Mouse (Mus musculus) lung, postnatal 0 days (tissue): ENCODE data around the gene Acd. TPM values are rescaled to one million over a fixed set of nuclear protein-coding genes. Genes with fewer than 3 reads are reported as not detected.
A peak's percentile ranks its signal among the peaks of the same experiment; 100 is the strongest.

Source experiments
- ATAC-seq: fragments of 200-750 bp; cut with Nextera tagmentation; 2 replicates; pipeline ENCODE4 v1.8.0; 2017; ENCODE audit warnings: moderate library complexity
- DNase-seq: peaks from one replicate; pipeline ENCODE4 v3.0.0-alpha.2; 2016; ENCODE audit warnings: low spot score
- H3K27ac ChIP-seq: fragments of 300-500 bp; sonication (generic); 2 replicates; pipeline ENCODE4 v1.5.1; 2014; ENCODE audit warnings: antibody characterized with exemption, mild to moderate bottlenecking, low read length, mixed read lengths
- H3K27me3 ChIP-seq: fragments of 300-500 bp; sonication (generic); replicated peaks from 2 replicates; pipeline ENCODE4 v1.6.1; 2014; ENCODE audit warnings: low read length, mixed read lengths; ENCODE audit not compliant: insufficient read depth
- H3K36me3 ChIP-seq: fragments of 300-500 bp; sonication (generic); 2 replicates; pipeline ENCODE4 v1.6.1; 2014; ENCODE audit warnings: low read length, mixed read lengths; ENCODE audit not compliant: insufficient read depth
- H3K4me1 ChIP-seq: fragments of 300-500 bp; sonication (generic); 2 replicates; pipeline ENCODE4 v1.6.1; 2014; ENCODE audit warnings: antibody characterized with exemption, low read depth, low read length, mixed read lengths; ENCODE audit not compliant: insufficient read depth
- H3K4me2 ChIP-seq: fragments of 300-500 bp; sonication (generic); replicated peaks from 2 replicates; pipeline ENCODE4 v1.6.1; 2014; ENCODE audit warnings: low read depth, mild to moderate bottlenecking, low read length, moderate library complexity, mixed read lengths
- H3K4me3 ChIP-seq: fragments of 300-500 bp; sonication (generic); 2 replicates; pipeline ENCODE4 v1.5.1; 2014; ENCODE audit warnings: low read depth, low read length
- H3K9ac ChIP-seq: fragments of 300-500 bp; sonication (generic); replicated peaks from 2 replicates; pipeline ENCODE4 v1.6.1; 2014; ENCODE audit warnings: low read depth, mild to moderate bottlenecking
- H3K9me3 ChIP-seq: fragments of 300-500 bp; sonication (generic); 2 replicates; pipeline ENCODE4 v1.6.1; 2016; ENCODE audit warnings: low read length, mixed read lengths
- CTCF ChIP-seq: IDR thresholded peaks from 2 replicates; pipeline ENCODE4 v1.5.1; 2016; ENCODE audit warnings: antibody characterized with exemption, mild to moderate bottlenecking
- EP300 ChIP-seq: IDR thresholded peaks from 2 replicates; pipeline ENCODE4 v1.6.1; 2016; ENCODE audit warnings: antibody characterized with exemption, mild to moderate bottlenecking, control low read depth
- WGBS: fragments of 180-500 bp; shearing (Covaris S2); extraction: QIAGEN DNeasy Blood & Tissue Kit; methylation state at CpG from one replicate; pipeline ENCODE4 v1.1.7; 2014; 5-methylcytosine and 5-hydroxymethylcytosine counted together
- polyA plus RNA-seq: library from polyadenylated mRNA; unstranded; fragments of >200 nt; fragmentation: Nextera tagmentation; extraction: Ambion mirVana; gene quantifications from 2 replicates; pipeline ENCODE4 v1.2.1, GENCODE M21; 2015

The Acd gene
- polyA plus RNA-seq, 1 experiment from 2014 or later = 45.8 TPM

GRCm38 (mm10) chr8:105712286-105712685 lies 11.4 kb upstream of the Acd start:
- H3K4me3 ChIP-seq = no peak overlapping the region
- H3K36me3 ChIP-seq = no peaks in the 10 kb centered on the region
- no peak overlapping the region for H3K27ac ChIP-seq
- no peak overlapping the region for H3K9ac ChIP-seq
- no peak for DNase-seq
- no peak overlapping the region for H3K4me2 ChIP-seq
- 84% methylated on average over 3 of the region's 3 CpGs for WGBS
- H3K4me1 ChIP-seq = peaks cover 6% of the 10 kb centered on the region; the same call in 1 of the 2 replicates
- TF ChIP-seq EP300 = no peak
- no peak for TF ChIP-seq CTCF
- H3K9me3 ChIP-seq = no peaks in the 10 kb centered on the region
- no peaks in the 10 kb centered on the region for H3K27me3 ChIP-seq
- no peak for ATAC-seq

- no peaks in the 10 kb centered on the region for H3K27me3 ChIP-seq
- no peaks in the 10 kb centered on the region for H3K36me3 ChIP-seq
- H3K4me2 ChIP-seq = no peak overlapping the region
- ATAC-seq (no peak), DNase-seq (no peak)
- H3K4me3 ChIP-seq = no peak overlapping the region
- H3K9ac ChIP-seq = no peak overlapping the region
- H3K9me3 ChIP-seq = no peaks in the 10 kb centered on the region
- peaks cover 8% of the 10 kb centered on the region; the same call in 1 of the 2 replicates for H3K4me1 ChIP-seq
- 76% methylated on average over 14 of the region's 14 CpGs for WGBS
- TF ChIP-seq EP300 (no peak), CTCF (no peak)
- H3K27ac ChIP-seq = no peak overlapping the region
Measured at GRCm38 (mm10) chr8:105709317-105709716, 8.4 kb upstream of the Acd start.

DNA sequence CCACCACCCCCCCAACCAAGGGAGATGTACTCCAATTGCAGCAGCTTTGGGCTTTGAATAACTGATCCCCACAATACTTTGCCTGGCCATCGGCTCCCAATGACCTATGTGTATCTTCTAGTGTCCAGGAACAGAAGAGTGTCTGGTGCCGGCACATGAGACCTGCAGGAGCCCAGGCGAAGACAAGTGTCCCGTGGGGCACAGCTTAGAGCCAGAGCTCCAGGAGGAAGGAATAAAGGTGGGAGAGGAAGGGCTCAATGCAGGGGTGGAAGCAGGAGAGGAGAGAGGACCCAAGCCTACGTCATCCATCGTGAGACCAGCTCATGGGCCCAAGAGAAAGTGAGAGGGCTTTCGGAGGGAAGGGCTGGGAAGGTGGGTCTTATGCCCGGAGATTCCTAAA lies 7.8 kb upstream of the Acd start:
- Histone ChIP-seq H3K4me3 (no peak overlapping the region), H3K4me2 (no peak overlapping the region), H3K36me3 (0 out of 2 replicates have a peak, but pooled peaks cover 2% of the 10 kb centered on the region), H3K4me1 (peaks cover 8% of the 10 kb centered on the region; the same call in 1 of the 2 replicates), H3K27me3 (no peaks in the 10 kb centered on the region), H3K9me3 (no peaks in the 10 kb centered on the region), H3K27ac (no peak overlapping the region), H3K9ac (no peak overlapping the region)
- TF ChIP-seq CTCF = no peak
- TF ChIP-seq EP300 = no peak
- no peak for ATAC-seq
- no peak for DNase-seq
- WGBS = 93% methylated on average over 8 of the region's 8 CpGs

DNA sequence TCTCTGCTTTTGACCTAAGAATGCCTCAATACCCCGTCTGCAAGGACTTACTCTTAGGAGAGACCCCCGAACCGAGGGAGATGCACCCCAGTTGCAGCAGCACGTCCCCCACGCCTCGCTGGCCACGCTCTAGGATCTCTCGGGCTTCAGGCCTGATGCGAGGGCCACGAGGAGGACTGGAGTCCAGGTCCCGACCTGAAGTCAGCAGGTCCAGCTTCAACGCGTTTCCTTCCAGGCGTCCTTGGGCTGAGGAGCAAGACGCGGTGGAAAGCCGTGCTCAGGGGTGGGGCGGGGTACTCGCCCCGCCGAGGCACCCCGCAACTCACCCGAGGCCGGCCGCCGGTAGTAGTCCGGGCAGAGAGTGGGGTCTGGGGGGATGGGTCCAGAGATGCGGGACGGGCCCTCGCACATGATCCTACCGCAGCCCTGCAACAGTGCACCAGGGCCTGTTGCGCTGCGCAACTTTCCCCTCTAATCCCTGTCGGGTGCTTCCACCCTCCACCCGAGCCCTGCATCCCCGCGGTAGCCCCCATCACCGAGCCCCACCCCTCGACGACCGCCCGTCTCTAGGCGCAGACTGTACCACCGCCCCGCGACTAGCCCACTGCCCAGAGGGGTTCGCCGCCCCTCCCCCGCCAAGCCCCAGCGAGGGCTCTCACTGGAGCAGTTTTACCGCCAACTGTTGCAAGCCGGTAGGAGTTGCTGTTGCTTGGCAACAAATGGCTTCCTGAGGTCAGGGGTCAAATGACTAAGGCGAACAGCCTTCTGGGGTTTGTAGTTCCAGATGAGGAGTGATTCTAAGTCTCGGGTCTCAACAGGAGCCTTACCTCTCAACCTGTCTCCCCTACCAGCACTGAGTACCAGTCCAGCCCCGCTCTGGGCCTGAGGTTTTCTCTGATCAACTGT lies 6.8 kb upstream of the Acd start, which contains the start of the genes 4933405L10Rik and Enkd1:
TSS of gene 4933405L10Rik (plus strand) at position 158 of the 906 bp plus-strand sequence.
TSS of gene Enkd1 (minus strand) at position 713 of the 906 bp plus-strand sequence.
- ATAC-seq (peak; percentile 88), DNase-seq (peak; percentile 95)
- 0 out of 2 replicates have a peak, but pooled peaks cover 7% of the 10 kb centered on the region for H3K36me3 ChIP-seq
- TF ChIP-seq EP300 = no peak
- no peak for TF ChIP-seq CTCF
- H3K4me2 ChIP-seq = peak within 1 kb of the TSS; percentile 94
- H3K4me3 ChIP-seq = peak within 1 kb of the TSS; percentile 67
- H3K9me3 ChIP-seq = no peaks in the 10 kb centered on the region
- peak within 1 kb of the TSS; percentile 37; the same call in 1 of the 2 replicates for H3K9ac ChIP-seq
- peaks cover 8% of the 10 kb centered on the region; the same call in 1 of the 2 replicates for H3K4me1 ChIP-seq
- no peak within 1 kb of the TSS for H3K27ac ChIP-seq
- 2% methylated on average over 51 of the region's 55 CpGs for WGBS
- H3K27me3 ChIP-seq = no peaks in the 10 kb centered on the region

GRCm38 (mm10) chr8:105706426-105706825 lies 5.5 kb upstream of the Acd start:
- no peaks in the 10 kb centered on the region for H3K9me3 ChIP-seq
- no peaks in the 10 kb centered on the region for H3K27me3 ChIP-seq
- 0 out of 2 replicates have a peak, but pooled peaks cover 7% of the 10 kb centered on the region for H3K36me3 ChIP-seq
- ATAC-seq (no peak), DNase-seq (no peak)
- H3K27ac ChIP-seq = no peak overlapping the region
- no peak overlapping the region for H3K4me3 ChIP-seq
- H3K4me2 ChIP-seq = no peak overlapping the region
- H3K4me1 ChIP-seq = peaks cover 8% of the 10 kb centered on the region; the same call in 1 of the 2 replicates
- WGBS = 76% methylated on average over 12 of the region's 12 CpGs
- no peak overlapping the region for H3K9ac ChIP-seq
- TF ChIP-seq CTCF (no peak), EP300 (no peak)

GRCm38 (mm10) chr8:105704955-105705354 lies 4.1 kb upstream of the Acd start:
- peaks cover 14% of the 10 kb centered on the region; the same call in 1 of the 2 replicates for H3K4me1 ChIP-seq
- WGBS = 90% methylated on average over 6 of the region's 6 CpGs
- no peak for ATAC-seq

More at GRCm38 (mm10) chr8:105704955-105705354, 4.1 kb upstream of the Acd start:
- no peak overlapping the region for H3K27ac ChIP-seq
- H3K9ac ChIP-seq = no peak overlapping the region
- no peaks in the 10 kb centered on the region for H3K9me3 ChIP-seq
- no peak for DNase-seq
- TF ChIP-seq EP300 (no peak), CTCF (no peak)
- H3K4me3 ChIP-seq = no peak overlapping the region
- no peaks in the 10 kb centered on the region for H3K27me3 ChIP-seq
- H3K36me3 ChIP-seq = 0 out of 2 replicates have a peak, but pooled peaks cover 7% of the 10 kb centered on the region
- H3K4me2 ChIP-seq = no peak overlapping the region
